35 mouse cellular contexts compared by ENCODE assay signal in the genomic region with DNA sequence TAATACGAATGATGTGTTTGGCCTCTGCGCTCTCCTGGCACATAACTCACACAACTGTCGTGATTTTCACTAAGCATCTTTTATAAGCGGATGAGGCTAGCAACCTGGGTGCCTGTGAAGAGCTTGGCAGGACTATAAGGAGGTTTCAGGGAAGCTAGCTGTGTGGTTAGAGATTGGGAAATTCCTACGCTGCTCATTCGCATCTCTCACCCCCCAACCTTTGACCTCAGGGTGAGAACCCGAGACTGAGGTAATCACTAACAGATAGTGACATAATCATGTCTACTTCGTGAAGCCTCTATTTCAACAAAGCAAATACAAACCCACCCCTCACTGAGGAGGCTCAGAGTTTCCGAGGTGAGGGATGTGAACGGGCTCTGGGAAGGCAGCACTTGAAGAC. TPM values are rescaled to one million over a fixed set of nuclear protein-coding genes. Genes with fewer than 3 reads are reported as not detected.
"Had no signal": no experiment of that assay in that cellular context is flagged by ENCODE, and none has a peak within 500 bp of the region (broad histone marks: within the 10 kb centered on the region; RNA-seq: fewer than 3 reads in every experiment).

No protein-coding gene starts in this region.

- H3K9me3 ChIP-seq: heart, embryonic 10.5 days; heart, embryonic 12.5 days; hindbrain, embryonic 13.5 days; hindbrain, embryonic 15.5 days; kidney, embryonic 15.5 days; limb, embryonic 10.5 days; limb, embryonic 12.5 days; liver, embryonic 12.5 days had no signal

- H3K27ac ChIP-seq: heart, embryonic 10.5 days; hindbrain, embryonic 13.5 days; hindbrain, embryonic 15.5 days; hindbrain, postnatal 0 days; kidney, embryonic 15.5 days; kidney, postnatal 0 days; limb, embryonic 10.5 days; limb, embryonic 12.5 days; liver, embryonic 12.5 days; liver, embryonic 14.5 days had no signal

- H3K4me2 ChIP-seq: heart, embryonic 12.5 days; hindbrain, embryonic 13.5 days; hindbrain, embryonic 15.5 days; kidney, embryonic 15.5 days; limb, embryonic 12.5 days; liver, embryonic 12.5 days had no signal

- H3K27me3 ChIP-seq: heart, embryonic 12.5 days had no signal

- ATAC-seq: hindbrain, postnatal 0 days; intestine, embryonic 16.5 days; liver, embryonic 12.5 days had no signal

- H3K4me3 ChIP-seq: heart, embryonic 10.5 days; heart, embryonic 12.5 days; hindbrain, embryonic 13.5 days; hindbrain, embryonic 15.5 days; kidney, embryonic 15.5 days; limb, embryonic 10.5 days; limb, embryonic 12.5 days; liver, embryonic 12.5 days had no signal

- H3K9ac ChIP-seq: heart, embryonic 12.5 days; hindbrain, embryonic 13.5 days; hindbrain, embryonic 15.5 days; kidney, embryonic 15.5 days; limb, embryonic 12.5 days; liver, embryonic 12.5 days; liver, embryonic 14.5 days had no signal

- DNase-seq: gastrocnemius, postnatal 14 days; gastrocnemius, postnatal 36 days; heart, adult 18-20 months; heart, postnatal 10 days; kidney, adult 11 months; kidney, adult 2 months; kidney, adult 9 months; kidney, postnatal 14 days; kidney, postnatal 36 days; layer of hippocampus, adult 9-11 months; layer of hippocampus, postnatal 36 days had no signal

- H3K4me1 ChIP-seq: hindbrain, embryonic 13.5 days; hindbrain, embryonic 15.5 days; kidney, embryonic 15.5 days; limb, embryonic 10.5 days; limb, embryonic 12.5 days; liver, embryonic 12.5 days had no signal

- H3K36me3 ChIP-seq: hindbrain, embryonic 13.5 days; hindbrain, embryonic 15.5 days; kidney, embryonic 15.5 days; limb, embryonic 10.5 days; limb, embryonic 12.5 days; liver, embryonic 12.5 days had no signal

RNA-seq across cellular contexts. Expression of a gene that starts 28.8 kb away (rescaled TPM):
- total RNA-seq: gastrocnemius, adult 18-20 months; gastrocnemius, adult 8-10 months; gastrocnemius, postnatal 14 days; gastrocnemius, postnatal 36 days; heart, adult 18-20 months; heart, adult 8-10 months; heart, postnatal 25 days; hematopoietic stem cell, adult 5-6 weeks; hindbrain, postnatal 0 days; layer of hippocampus, adult 18-20 months; layer of hippocampus, adult 8-10 months; layer of hippocampus, postnatal 14 days; layer of hippocampus, postnatal 36 days; left cerebral cortex, adult 18-20 months; left cerebral cortex, adult 8-10 months; left cerebral cortex, postnatal 10 days; left cerebral cortex, postnatal 25 days had no signal
